Mouse (Mus musculus) limb, embryonic 14.5 days (tissue): ENCODE measurements at regions not wholly inside any gene's neighbourhood (a gene's known extent, or its start where the extent isn't known, plus 50 kb on each side); places are given as distances from the start of the nearest gene placed in this dataset.

ENCODE experiments used
- ATAC-seq: fragments of 200-750 bp; cut with Nextera tagmentation; 2 replicates; pipeline ENCODE4 v1.8.0; 2017; ENCODE audit warnings: low read depth, moderate number of reproducible peaks, moderate TSS enrichment; ENCODE audit not compliant: low FRiP score
- DNase-seq: peaks from one replicate; pipeline ENCODE4 v3.0.0-alpha.2; 2015; ENCODE audit warnings: low spot score
- H3K27ac ChIP-seq: fragments of 300-500 bp; sonication (generic); replicated peaks from 2 replicates; pipeline ENCODE4 v1.5.1; 2014; ENCODE audit warnings: low read depth, mild to moderate bottlenecking, low read length, moderate library complexity, mixed read lengths
- H3K27me3 ChIP-seq: fragments of 300-500 bp; sonication (generic); 2 replicates; pipeline ENCODE4 v1.6.1; 2014; ENCODE audit warnings: low read length, mixed read lengths; ENCODE audit not compliant: control insufficient read depth, insufficient read depth
- H3K36me3 ChIP-seq: fragments of 300-500 bp; sonication (generic); 2 replicates; pipeline ENCODE4 v1.6.1; 2014; ENCODE audit warnings: mild to moderate bottlenecking, low read length, moderate library complexity, mixed read lengths; ENCODE audit not compliant: control insufficient read depth, insufficient read depth
- H3K4me1 ChIP-seq: fragments of 300-500 bp; sonication (generic); 2 replicates; pipeline ENCODE4 v1.6.1; 2014; ENCODE audit warnings: antibody characterized with exemption, low read length, mixed read lengths; ENCODE audit not compliant: control insufficient read depth, insufficient read depth
- H3K4me2 ChIP-seq: fragments of 300-500 bp; sonication (generic); replicated peaks from 2 replicates; pipeline ENCODE4 v1.6.1; 2014; ENCODE audit warnings: low read depth, mild to moderate bottlenecking, low read length, moderate library complexity; ENCODE audit not compliant: severe bottlenecking
- H3K4me3 ChIP-seq: fragments of 300-500 bp; sonication (generic); replicated peaks from 2 replicates; pipeline ENCODE4 v1.5.1; 2014; ENCODE audit warnings: low read length
- H3K9ac ChIP-seq: fragments of 300-500 bp; sonication (generic); 2 replicates; pipeline ENCODE4 v1.6.1; 2014; ENCODE audit warnings: mild to moderate bottlenecking, low read depth, low read length, moderate library complexity; ENCODE audit not compliant: severe bottlenecking
- H3K9me3 ChIP-seq: fragments of 300-500 bp; sonication (generic); 2 replicates; pipeline ENCODE4 v1.6.1; 2016; ENCODE audit warnings: low read length; ENCODE audit not compliant: control insufficient read depth
- POLR2A ChIP-seq: fragments of 200-500 bp; IDR thresholded peaks from 2 replicates; pipeline ENCODE4 v1.8.0; 2012; ENCODE audit warnings: inconsistent platforms, mild to moderate bottlenecking, moderate library complexity, borderline replicate concordance; ENCODE audit not compliant: insufficient read depth, insufficient read length; ENCODE audit errors: extremely low read depth
- WGBS: fragments of 180-500 bp; shearing (Covaris S2); extraction: QIAGEN DNeasy Blood & Tissue Kit; methylation state at CpG from one replicate; pipeline ENCODE4 v1.1.7; 2014; 5-methylcytosine and 5-hydroxymethylcytosine counted together

DNA sequence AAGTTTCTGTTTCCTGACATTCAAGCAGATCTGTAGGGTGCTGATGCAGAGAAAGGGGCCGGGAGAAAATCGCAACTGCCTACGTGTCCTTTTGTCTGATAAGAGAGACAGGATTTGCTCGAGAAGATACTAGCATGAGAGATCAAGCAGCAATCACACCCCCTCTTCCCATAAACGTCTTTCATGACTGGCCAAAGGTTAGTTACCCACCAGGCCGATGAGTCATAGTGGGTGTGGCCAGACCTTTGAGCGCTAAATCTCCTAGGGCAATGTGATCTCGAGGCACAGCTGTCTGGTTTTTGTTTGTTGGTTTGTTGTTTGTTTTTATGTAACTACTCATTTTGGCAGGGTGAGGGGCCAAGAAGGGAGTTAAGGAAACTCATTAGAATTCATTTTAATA is 50.7 kb upstream of the E2f3 start:
- WGBS, result 67% methylated on average over 8 of the region's 8 CpGs

DNA sequence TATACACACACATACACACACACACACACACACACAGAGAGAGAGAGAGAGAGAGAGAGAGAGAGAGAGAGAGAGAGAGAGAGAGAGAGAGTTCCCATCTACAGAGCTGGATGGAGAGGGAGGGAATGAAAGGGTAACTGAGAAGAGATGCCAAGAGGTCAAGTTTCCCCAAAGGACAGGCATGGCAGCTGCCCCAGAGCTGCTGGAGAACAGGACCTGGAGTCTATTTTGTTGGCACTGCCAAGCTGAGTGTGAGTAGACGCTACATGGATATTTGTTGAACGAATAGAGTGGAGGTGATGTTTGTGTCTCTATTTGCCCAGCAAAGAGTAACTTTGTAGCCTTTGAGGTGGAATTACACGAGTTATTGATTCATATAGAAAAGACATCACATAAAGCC is 50.2 kb upstream of the E2f3 start:
- Histone ChIP-seq H3K9me3 (no peaks in the 10 kb centered on the region), H3K4me2 (no peak overlapping the region), H3K9ac (no peak overlapping the region), H3K27me3 (no peaks in the 10 kb centered on the region), H3K36me3 (no peaks in the 10 kb centered on the region), H3K27ac (no peak overlapping the region), H3K4me1 (0 out of 2 replicates have a peak, but pooled peaks cover 3% of the 10 kb centered on the region), H3K4me3 (no peak overlapping the region)
- TF ChIP-seq POLR2A, result no peak
- no peak for DNase-seq
- ATAC-seq, result no peak
- 91% methylated on average over 3 of the region's 3 CpGs for WGBS

More for the DNA sequence above, 50.7 kb upstream of the E2f3 start:
- DNase-seq (no peak), ATAC-seq (no peak)
- Histone ChIP-seq H3K4me1 (0 out of 2 replicates have a peak, but pooled peaks cover 3% of the 10 kb centered on the region), H3K27ac (no peak overlapping the region), H3K9me3 (no peaks in the 10 kb centered on the region), H3K36me3 (no peaks in the 10 kb centered on the region), H3K4me3 (no peak overlapping the region), H3K27me3 (no peaks in the 10 kb centered on the region), H3K4me2 (no peak overlapping the region), H3K9ac (no peak overlapping the region)
- no peak for TF ChIP-seq POLR2A
